Mouse (Mus musculus) skeletal muscle tissue, adult 2 months (tissue): ENCODE measurements around the gene Postn.

Experiments
- DNase-seq: peaks from one replicate; pipeline ENCODE4 v3.0.0-alpha.2; 2012; ENCODE audit warnings: low read depth, low spot score

Postn gene

DNA sequence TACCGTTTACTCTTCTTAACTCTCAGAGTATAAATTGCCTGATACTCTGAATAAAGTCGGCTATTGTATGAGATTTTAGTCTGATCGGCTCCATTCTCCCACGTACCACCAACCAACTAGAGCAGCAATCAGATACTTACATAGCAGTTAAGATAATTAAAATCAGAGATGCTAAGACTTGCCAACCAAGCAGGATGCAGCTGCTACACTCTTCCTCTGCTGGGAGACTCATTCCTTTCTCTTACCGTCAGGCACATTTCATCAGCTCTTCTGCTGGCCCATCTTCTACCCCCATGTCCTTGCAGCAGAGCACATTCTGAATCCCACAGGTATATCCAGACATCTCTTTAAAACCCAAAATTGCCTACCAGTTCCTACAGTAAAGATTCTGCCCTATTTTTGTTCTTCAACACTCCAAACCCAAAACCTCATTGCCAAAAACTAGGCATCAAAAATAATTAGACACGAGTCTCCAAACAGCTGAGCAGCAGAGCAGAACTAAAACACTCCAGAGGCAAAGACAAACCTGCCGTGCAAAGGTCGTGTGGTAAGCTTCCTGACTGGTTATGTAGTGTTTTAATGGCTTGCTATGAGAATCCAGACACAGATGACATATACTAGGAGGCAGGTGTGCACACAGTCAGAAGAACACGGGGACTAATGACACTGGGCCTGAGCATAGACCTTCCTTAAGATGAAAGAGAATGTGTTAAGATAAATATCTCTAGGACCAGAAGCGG, 59.5 kb downstream of the Postn start:
- DNase-seq, result no peak

DNA sequence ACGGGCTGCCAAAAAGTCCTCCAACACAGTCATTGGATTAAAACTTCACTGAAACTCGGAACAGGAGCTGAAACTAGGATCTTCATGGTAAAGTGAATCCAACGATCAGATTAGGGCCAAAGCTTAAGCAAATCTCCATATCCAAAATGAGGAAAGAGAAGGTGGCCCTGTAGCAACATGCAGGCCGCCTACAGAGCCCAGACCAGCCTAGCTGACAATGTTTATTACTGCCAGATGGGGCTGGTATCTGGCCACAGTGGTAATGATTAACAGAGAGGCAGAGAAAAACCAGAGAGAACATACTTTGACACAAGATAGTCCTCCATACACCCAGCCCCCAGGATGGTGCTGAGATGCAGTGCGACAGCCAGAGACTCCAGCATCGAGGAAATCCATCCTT, 60.1 kb downstream of the Postn start:
- DNase-seq, result no peak

DNA sequence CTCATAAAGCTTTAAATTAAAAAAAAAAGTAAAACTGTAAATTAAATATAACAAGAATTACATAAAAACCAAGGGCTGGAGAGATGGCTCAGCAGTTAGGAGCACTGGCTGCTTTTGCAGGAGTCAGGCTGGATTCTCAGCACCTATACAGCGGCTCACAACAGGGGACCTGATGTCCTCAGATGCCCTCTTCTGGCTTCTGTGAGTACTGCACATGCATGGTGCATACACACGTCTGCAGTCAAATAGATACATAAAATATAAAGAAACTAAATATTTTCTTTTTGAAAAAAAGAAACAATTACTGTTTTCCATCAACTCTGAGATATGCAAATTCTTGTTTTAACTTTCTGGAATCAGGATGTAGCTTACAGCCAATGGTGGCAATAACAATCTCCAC, 60.8 kb downstream of the Postn start:
- no peak for DNase-seq

DNA sequence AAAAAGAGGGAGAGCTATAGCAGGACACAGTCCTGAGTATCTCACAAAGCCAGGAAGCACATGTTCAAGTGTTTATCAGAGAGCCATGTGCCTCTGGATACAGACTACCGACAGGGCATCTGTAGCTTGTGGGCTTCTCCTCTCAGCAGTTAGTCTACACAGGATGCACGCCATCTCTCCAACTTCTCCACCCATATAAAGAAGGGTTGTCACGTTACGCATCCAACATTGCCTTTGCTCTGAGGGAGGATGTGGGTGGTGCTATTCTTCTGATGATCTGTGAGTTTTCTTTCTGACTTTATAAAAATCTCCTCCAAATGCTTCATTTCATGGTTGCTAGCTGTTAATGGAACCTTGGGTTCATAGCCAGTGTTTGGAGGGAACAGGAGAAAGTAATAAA, 63.2 kb downstream of the Postn start:
- DNase-seq, result no peak

DNA sequence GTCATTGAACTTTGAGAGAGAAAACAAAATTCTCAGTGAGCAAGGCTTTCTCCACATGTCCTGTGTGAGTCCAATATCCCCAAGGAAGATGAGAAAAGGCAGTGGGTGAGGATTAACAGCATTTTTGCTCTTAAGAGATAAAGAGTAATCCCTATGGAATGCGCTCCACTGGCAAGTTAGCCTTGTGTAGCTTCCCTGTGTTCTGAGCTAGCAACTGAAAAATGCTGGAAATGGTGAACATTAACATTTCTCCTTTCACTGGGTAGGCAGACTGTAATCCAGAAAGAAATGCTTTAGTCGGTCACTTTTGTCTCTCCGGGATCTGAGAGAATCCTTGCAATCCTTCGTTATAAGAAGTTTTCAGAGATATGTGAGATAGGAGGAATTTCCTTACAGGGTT, 70.8 kb downstream of the Postn start:
- DNase-seq, result no peak

DNA sequence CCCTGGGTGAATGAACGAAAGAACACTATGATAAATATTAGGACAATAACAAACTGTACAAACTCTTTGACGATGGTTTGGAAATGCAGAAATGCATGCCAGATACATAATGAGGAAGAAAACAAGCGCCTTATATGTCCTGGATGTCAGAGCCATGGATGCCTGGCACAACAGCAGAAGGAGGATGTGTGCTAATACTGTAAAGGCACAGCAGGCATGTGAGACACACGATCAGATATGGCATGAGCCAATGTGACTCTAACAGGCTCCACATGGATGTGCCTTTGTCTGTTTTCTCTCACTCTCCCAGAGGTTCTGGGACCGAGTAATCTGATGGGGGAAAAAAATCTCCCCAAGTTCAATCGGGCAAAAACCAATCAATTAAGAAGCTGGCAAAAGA, 71.3 kb downstream of the Postn start:
- no peak for DNase-seq

DNA sequence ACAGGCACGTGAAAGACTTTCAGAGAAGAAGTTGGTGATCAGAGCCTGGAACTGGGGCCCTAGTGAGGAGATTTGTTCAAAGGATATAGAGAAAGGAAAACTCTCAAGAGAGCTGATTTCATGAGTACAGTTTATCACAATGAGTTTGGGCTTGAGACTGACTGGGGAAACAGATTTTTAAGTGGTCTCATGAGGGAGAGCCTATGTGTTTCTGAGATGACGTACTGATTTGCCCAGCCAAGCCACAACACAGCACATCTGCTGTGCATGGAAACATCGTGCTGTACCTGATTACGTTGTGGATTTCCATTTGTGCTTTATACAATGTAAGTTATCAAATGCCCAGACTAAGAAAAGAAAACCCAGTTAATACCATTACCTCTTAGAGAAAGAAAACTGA, 71.7 kb downstream of the Postn start:
- no peak for DNase-seq

DNA sequence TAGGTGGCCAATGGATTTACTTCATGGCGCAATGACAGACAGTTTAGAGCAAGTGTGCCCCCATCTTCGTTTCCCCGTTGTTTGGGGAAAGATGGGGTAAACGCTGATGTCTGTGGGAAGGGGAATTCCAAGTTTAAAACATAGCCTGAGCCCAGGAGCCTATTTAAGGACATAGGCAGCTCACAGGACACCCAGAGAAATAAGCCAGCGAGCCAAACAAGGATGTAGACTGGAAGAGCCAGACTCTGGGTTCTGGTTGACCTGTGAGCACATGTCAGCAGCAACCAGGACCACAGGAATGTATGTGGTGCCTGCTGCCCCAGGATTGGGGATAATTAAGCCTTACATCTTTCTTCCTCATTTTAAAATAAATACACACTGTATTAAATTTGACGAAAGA, 73.7 kb downstream of the Postn start:
- DNase-seq, result no peak

DNA sequence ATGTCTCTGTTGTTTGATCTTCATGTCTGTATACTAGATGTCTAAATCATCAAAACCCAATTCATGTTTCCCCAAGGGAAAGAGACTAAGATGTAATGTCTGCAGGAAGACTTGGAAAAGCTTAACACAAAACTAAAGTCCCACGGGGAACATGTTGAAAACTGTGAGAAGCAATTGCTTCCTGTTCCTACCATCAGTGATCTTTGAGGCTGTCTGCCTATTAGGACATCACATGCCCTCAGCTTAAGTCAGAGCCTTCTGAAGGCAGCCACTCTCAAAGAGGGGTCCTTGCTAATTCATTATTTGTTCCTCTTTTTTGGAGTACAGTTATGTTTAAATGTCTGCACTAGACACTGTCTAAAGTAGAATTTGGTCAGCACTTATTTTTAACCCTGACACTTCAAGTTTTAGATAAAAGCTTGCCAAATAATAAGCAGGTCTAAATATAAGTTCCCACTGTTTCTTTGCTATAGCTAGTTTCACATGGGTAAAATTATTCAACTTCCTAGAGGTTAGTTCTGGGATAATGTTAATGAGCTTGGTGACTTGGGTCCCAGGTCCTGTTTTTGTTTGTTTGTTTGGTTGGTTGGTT, 75.6 kb downstream of the Postn start:
- peak; percentile 5 for DNase-seq
